Mouse (Mus musculus): ENCODE measurements at regions not wholly inside any gene's neighbourhood (a gene's known extent, or its start where the extent isn't known, plus 50 kb on each side); places are given as distances from the start of the nearest gene placed in this dataset.

DNA sequence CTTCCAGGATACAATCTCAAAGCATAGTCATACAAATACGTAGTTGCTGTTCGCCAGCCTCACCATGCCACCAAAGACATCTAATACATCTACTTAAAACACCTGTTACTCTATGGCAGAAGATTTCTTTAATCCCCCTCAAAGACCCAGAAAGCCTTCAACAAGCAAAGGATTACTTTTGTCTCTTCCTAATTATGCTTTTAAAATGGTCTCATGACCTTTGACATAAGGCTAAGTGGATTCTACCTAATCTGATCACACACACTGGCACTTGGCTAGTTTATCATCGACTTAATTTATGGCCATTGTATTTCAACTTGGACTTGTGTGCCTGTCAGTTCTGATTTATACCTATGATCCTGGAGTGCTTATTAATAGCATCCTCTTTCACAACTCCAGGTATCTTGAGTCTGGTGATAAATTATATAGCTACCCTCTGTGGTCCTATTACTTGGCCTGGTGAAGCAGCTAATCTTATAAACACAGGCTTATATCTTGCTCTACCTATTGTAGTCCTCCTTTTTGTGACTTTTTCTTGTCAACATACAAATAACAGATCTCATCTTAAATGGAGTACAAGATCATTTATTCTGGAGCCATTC, 568.6 kb upstream of the B3galt2 start:
- DNase-seq (ENCODE audit: low read depth, low spot score), result no peak

- no peak for DNase-seq (ENCODE audit: low read depth, low spot score)
Observed at GRCm38 (mm10) chr1:143074999-143075398, 565.5 kb upstream of the B3galt2 start.

DNA sequence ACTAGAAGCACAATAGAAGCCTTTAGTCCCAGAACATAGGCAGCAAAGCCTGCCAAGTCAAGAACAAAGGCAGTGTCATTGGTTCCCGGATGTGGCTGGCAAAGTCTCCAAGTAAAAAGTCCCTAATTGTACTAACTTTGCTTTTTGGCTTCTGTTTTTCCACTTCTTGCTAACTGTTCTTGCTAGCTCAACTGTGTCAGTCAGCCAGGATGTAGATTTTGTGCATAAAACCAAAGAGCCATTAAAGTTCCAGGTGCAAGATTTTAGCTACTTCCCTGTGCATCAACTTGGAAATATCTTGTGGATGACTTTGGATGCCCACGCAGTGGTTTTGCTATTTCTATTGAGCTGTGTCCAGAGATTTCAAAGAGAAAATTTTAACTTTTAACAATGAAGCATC, 560.0 kb upstream of the B3galt2 start:
- DNase-seq (ENCODE audit: low read depth, low spot score), result no peak

- DNase-seq (ENCODE audit: low read depth, low spot score), result no peak
Observed at GRCm38 (mm10) chr1:143096904-143097303, 543.6 kb upstream of the B3galt2 start.

GRCm38 (mm10) chr1:143098307-143098706, 542.2 kb upstream of the B3galt2 start:
- DNase-seq (ENCODE audit: low read depth, low spot score), result no peak

GRCm38 (mm10) chr1:143122185-143122584, 518.3 kb upstream of the B3galt2 start:
- DNase-seq (ENCODE audit: low read depth, low spot score), result no peak

- no peak for DNase-seq (ENCODE audit: low read depth, low spot score)
Observed at GRCm38 (mm10) chr1:143130257-143130656, 510.2 kb upstream of the B3galt2 start.

DNA sequence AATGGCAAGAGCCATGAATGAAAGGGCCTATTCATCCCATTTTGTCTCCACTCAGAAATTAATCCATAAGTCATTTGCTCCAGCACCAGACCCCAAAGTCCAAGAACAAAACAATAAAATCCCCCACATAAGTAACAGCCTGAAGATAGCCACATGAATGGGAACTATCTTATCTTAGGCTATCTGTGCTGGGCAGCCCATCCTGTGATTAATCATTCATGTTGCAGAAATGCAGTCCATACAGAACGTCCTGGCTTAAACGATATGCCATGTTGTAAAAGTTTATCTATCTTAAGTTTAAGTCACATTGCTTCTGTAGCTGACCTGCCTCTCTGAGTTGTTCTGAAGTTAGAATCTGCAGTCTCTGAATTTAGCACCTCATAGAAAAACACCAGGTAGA, 507.7 kb upstream of the B3galt2 start:
- no peak for DNase-seq (ENCODE audit: low read depth, low spot score)

DNA sequence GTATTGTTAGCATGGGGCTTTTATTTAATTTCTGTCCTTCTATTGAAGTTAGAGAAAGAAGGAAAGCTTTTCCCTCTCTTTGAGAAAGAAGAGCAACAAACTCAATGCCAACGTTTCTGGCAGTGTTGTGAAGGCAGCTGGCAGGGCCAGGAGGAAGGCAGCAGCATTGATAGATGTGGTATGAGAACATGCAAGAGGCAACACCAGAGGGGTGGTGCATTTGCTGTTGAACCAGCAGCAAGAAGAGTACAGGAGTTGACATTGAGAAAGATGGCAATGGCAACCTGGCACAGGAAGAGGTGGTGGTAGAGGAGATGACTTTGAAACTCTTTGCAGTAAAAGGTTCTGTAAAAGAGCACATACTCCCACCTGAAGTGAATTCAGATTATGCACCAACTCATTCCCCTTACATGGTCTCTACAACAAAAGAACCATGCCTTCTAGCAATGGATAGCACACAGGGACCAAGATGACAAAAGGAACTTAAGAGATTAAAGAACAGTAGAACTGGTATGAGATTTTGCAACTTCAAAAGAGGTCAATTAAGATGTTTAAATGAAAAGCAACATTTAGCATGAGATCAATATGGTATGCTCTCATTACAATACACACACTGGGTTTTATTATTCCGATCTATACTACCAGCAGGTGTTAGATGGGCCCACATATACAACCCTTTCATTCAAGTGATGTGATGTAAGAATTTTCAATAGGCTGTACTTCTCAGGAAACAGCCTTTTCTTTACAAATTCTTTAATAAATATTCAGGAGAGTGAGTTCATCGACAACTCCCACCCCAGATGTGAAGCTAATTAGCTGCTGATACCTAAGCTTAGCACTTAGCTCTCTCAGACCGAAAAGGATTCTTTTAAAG, 495.1 kb upstream of the B3galt2 start:
- DNase-seq (ENCODE audit: low read depth, low spot score), result no peak

DNA sequence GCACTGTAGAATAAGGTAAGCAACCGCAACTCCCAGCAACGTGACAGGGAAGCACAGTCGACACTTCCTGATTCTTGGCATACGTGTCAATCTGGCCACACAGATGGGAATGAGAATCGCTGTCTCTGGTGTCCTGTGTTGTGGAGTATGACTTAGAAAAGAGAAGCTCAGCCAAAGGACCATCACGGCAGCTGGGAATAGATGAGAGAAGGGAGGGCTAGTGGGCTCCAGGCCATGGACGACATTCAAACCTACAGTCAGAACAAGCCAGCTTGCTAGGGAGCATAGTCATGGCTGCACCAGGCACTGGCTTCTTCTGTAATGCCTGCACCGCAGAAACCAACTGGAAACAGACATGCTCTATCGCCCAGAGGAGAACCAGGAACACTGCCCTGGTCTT, 469.2 kb upstream of the B3galt2 start:
- no peak for DNase-seq (ENCODE audit: low read depth, low spot score)

DNA sequence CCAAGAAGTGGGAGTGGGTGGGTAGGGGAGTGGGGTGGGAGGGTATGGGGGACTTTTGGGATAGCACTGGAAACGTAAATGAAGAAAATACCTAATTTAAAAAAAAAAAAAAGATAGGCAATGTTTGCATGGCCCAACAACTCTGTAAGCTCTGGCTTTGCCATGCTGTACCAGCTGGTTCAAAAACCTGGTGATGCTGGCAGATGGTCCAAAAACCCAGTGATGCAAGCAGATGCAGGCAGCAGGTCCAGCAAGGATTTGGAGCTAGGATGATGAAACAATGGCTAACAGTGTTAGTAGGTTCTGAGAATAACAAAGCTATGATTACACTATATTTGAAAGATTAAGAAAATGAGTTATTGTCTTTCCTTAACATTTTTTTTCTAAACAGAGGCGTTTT, 466.6 kb upstream of the B3galt2 start:
- DNase-seq (ENCODE audit: low read depth, low spot score), result no peak

GRCm38 (mm10) chr1:143192167-143192793, 448.2 kb upstream of the B3galt2 start:
- no peak for DNase-seq (ENCODE audit: low read depth, low spot score)

DNA sequence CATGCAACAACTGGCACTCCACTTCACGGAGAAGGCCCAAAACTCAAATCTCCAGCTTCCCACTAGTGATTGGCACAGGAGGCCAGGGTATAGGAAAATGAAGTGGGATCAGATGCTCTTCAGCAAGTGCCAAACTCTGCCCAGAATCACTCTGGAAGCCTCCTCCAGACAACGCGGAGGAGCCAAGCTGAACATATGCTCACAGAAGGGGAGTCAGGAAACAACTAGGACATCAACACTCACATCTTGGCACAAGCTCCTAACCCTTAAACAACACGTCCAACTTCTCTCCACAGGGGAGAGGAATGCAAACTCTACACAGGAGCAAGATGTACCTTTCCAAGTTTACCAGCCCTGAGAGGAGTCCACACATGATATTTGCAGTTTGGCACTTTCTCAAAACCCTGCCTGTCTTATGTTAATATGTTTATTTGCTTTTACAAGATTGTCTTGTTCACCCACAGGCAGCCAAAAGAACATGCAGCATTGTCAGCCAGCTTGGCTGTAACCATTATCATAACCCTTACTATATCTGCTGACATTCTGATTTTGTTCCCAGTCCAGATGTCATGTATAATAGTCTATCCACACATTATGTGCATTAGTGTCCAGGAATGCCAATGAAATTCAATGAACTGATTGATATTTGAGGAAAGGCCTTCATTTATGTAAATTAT, 440.1 kb upstream of the B3galt2 start:
- DNase-seq (ENCODE audit: low read depth, low spot score), result no peak

- DNase-seq (ENCODE audit: low read depth, low spot score), result no peak
Observed at GRCm38 (mm10) chr1:143200971-143201370, 439.5 kb upstream of the B3galt2 start.

GRCm38 (mm10) chr1:143202182-143202581, 438.3 kb upstream of the B3galt2 start:
- no peak for DNase-seq (ENCODE audit: low read depth, low spot score)

GRCm38 (mm10) chr1:143204070-143204469, 436.4 kb upstream of the B3galt2 start:
- DNase-seq (ENCODE audit: low read depth, low spot score), result no peak

DNA sequence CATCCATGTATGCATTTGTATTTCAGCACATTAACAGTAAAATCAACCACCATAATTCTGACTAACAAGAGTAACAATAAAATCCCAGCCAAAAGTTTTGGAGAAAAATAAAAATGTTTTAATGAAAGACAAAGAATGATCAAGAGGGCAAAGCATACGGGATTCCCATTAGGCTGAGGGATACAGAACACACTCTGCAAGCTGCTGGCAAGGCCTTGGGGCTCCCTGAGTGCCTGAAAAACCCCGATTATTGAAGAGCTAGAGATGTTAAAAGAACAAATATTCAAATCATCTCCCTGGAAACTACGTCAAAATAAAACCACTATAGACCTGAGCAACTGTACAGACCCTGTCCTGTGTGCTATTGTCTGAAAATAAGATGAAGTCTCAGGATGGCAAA, 433.5 kb upstream of the B3galt2 start:
- no peak for DNase-seq (ENCODE audit: low read depth, low spot score)

DNA sequence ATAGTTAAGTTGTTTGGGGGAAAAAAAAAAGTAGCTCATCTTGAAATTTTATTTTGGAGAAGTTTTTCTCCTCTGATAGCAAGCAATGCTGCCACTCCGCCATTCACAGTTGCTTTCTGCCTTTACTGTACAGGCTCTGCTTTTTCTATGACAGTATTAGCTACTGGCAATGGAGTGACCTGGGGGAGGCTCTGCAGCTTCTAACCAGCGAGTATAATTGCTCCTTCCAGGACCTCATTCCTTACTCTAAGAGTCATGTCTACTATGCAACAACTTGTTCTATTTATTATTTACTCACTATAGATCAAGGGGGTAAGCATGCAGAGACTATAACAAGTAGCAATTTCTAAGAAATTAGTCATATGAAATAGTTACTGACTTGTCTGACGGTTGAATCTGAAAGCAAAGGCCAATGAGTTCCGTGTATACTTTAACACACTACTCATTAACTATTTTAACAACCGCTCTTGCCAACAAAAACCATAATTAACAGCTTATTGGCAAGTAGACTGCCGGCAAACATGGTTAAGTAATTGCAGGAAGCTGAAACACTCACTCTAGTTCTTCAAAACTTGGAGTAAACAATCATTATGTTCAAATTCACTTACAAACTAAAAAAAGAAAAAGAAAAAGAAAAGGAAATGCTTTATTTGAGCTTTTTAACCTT, 432.9 kb upstream of the B3galt2 start:
- DNase-seq (ENCODE audit: low read depth, low spot score), result no peak

- no peak for DNase-seq (ENCODE audit: low read depth, low spot score)
Observed at GRCm38 (mm10) chr1:143217401-143217800, 423.1 kb upstream of the B3galt2 start.

GRCm38 (mm10) chr1:143231969-143232368, 408.5 kb upstream of the B3galt2 start:
- no peak for DNase-seq (ENCODE audit: low read depth, low spot score)

GRCm38 (mm10) chr1:143258470-143259215, 381.8 kb upstream of the B3galt2 start:
- DNase-seq (ENCODE audit: low read depth, low spot score), result no peak

Measured in 3T3-L1 (cell line).